Mouse (Mus musculus): Measurements from ENCODE around the gene Vsig2.

The Vsig2 gene

GRCm38 (mm10) chr9:37536851-37537250, 2.2 kb upstream of the Vsig2 start:
- DNase-seq (ENCODE audit: low spot score), result no peak

GRCm38 (mm10) chr9:37537658-37538250, 1.3 kb upstream of the Vsig2 start:
- DNase-seq (ENCODE audit: low spot score), result no peak

DNA sequence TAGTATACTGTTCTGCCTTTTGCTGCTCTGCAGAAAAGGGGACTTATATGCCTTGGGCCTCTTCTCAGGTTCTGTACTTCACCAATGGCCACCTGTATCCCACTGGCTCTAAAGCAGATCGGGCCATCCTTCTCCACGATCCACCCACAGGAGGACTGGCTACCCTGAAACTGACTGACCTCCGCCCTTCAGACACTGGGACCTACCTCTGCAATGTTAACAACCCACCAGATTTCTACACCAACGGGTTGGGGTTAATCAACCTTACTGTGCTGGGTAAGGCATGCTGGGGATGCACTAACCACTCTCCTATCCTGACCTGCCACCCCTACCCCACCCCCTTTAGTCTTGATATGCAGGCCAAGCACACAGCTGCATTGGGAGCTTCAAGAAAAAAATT, 1.2 kb downstream of the Vsig2 start:
- DNase-seq (ENCODE audit: low spot score), result no peak

- DNase-seq (ENCODE audit: low spot score), result no peak
Measured at GRCm38 (mm10) chr9:37540701-37541575, 1.9 kb downstream of the Vsig2 start.

DNA sequence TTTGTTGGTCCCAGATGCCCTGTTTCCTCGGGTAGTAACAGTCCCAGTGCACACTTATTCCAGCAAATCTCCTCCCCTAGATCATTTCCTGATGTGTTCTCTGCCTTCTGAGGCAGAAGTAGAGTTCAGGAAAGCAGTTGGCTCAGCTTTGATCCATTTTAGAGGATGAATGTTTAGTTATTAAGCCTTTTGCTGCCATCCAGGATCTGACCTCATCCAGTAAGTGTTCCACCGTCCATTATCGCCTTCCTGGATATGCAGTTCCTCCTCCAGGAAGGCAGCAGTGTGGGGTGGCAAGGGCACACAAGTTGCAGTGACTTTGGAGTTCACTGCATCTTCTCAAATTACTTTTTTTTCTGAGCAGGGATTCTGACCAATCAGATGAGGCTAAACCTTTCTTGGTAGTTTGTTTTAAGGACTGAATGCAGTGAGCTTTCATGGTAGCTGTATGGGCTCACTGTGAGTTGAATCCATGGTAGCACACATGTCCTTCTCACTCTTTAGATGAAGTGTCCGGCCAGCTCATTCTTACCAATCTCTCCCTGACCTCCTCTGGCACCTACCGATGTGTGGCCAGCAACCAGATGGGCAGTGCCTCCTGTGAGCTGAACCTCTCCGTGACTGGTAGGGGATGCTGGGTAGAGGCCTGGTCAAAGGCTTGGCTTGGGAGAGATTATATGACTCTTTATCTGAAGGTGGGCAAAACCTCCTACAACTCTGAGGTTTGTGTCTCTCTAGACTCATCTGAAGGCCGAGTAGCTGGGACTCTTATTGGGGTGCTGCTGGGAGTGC, 3.0 kb downstream of the Vsig2 start:
- DNase-seq (ENCODE audit: low spot score), result no peak

GRCm38 (mm10) chr9:37543869-37544440, 4.9 kb downstream of the Vsig2 start:
- DNase-seq (ENCODE audit: low spot score), result no peak

DNA sequence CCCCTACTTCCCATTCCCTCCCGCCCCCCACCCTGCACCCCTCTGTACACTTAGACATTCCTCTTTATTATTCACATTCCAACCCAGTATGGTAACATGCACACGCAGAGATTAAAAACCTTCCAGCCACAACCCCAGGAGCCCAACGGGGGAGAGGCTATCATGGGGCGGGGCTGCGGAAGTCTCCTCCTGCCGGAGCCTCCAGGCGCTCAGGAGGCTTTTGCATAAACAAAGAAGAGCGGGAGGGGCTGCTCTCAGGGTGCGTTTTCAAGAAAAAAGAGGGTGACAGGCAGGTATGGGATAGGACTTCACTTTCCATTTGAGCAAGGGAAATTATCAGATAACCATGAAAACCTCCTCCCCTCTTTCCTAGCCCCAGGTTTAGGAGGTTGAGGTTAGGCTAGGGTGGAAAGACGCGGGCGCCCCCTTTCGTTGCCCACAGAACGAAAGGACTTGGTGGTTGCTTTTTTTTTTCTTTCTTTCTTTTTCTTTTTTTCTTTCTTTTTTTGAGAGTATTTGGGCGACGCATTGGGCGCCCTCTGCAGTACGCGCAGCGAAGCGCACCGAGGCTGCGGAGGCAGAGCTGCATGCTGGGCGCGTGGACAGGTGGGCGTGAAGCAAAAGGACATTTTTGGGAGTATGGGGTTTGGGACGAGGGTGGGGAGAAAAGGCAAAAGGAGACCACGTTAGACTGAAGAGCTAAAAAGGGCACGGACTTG, 5.6 kb downstream of the Vsig2 start:
- DNase-seq (ENCODE audit: low spot score), result peak; percentile 41

- no peak for DNase-seq (ENCODE audit: low spot score)
Measured at GRCm38 (mm10) chr9:37545166-37545610, 6.1 kb downstream of the Vsig2 start.

DNA sequence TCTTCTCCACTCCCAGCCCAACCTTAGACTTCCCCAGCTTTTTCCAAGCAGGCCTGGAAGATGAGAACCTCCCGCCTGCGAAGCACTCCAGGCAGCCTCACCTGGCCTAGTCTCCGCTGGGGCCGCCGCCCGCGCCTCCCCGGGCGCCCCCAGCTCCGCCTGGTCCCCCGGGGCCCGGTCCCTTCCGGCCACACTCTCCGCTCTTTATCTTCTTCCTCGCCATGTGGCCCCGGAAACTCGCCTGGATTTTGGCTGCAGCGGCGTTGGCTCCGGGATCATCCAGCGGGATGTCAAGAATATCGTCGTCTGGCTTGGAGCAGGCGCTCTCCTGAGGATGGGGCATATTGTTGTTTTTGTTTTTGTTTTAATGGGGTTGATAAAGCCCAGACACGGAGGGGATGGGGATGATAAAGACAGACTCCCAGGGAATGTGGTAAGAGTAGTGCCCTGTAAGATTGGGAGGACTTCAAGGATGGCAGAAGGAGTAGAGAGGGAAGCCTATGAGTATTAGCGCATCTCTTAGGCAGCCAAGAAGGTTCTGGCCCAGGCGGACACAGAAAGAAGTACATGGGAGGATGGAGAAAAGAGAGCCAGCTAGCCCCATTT, 6.9 kb downstream of the Vsig2 start:
- DNase-seq (ENCODE audit: low spot score), result no peak

GRCm38 (mm10) chr9:37546889-37547288, 7.8 kb downstream of the Vsig2 start:
- no peak for DNase-seq (ENCODE audit: low spot score)

- DNase-seq (ENCODE audit: low spot score), result no peak
Measured at GRCm38 (mm10) chr9:37550435-37550834, 11.4 kb downstream of the Vsig2 start.

DNA sequence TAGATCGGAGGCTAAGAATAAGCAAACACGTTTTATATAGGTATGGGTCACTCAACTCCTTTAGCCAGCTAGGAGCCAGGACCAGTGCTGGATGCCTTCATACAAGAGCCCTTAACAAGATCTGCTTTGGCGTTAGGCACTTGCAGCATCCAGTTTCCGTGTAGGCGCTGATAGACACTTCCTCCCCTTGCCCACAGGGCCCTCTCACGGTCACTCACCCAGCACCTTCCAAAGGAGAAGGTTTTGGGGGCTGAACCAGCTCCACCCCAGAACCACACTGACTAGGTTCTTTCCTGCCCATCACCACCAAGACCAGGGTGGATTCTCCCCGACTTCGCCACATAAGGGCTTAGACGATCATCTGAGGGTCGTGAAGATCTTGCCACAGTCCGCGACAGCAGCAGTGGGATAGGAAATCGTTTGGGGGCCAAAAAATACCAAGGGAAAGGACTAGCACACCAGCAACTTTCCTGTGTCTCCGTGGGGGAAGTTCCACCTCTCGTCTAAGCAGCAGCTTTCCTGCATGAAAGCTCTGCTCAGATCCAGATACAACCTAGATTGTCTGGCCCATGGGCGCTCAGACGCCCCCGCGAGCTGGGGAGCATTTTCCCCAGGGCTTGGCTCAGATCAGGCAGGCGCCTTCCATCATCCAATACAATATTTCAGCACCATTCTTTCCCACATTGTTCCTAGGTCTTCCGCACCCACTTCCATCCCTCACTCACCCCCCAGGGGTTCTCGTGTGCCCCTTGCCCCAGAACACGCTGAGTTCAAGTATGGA, 12.9 kb downstream of the Vsig2 start:
- DNase-seq (ENCODE audit: low spot score), result no peak

GRCm38 (mm10) chr9:37552536-37553293, 13.7 kb downstream of the Vsig2 start, which contains the start of gene Nrgn:
Gene Nrgn, minus strand, starts transcription at chr9:37552904.
- peak; percentile 80 for DNase-seq (ENCODE audit: low spot score)

GRCm38 (mm10) chr9:37554279-37554678, 15.2 kb downstream of the Vsig2 start:
- DNase-seq (ENCODE audit: low spot score), result no peak

DNA sequence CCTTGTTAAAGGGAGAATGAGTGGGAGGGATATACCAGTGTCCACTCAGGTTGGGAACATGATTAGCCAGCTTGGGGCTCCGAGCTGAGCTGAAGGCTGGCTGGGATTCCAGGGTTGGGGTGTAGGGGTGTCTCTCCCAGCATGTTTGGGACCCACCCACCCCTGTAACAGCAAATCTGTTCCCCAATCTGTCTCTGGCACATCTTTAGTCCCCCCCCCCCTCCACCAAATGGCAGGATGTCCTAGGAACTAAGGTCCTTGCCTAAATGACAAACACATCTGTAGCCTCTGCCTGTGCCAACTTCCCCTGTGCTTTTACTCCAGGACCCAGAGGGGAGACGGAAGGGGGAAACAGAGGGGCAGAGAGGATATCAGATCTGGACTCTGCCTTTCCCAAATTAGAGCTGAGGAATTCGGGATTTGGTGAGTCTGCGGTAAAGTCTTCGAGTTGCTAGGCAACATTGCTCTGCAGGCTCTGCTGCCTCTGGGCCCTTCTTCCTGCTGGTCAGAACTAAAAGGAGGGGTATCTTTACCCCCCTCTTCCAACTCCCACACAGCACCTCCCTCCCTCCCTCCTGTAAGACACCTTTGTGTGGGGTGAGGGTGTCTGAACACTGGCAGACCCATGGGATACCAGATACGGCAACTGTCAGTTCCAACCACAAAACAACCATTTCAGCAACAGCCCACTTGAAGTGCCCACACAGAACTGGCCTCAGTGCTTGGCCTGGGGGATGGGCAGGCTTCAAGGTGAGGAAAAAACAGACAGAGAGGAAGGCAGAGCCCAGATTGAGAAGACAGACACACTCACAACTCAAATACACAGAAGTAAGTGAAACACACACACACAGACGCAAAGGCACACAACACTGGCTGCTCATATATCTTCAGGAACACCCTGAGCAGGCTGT, 16.0 kb downstream of the Vsig2 start, which contains the start of gene Siae:
Gene Siae, plus strand, starts transcription at position 861 of the 911 bp plus-strand sequence.
- DNase-seq (ENCODE audit: low spot score), result no peak

- no peak for DNase-seq (ENCODE audit: low spot score)
Measured at GRCm38 (mm10) chr9:37556366-37556765, 17.3 kb downstream of the Vsig2 start.

- DNase-seq (ENCODE audit: low spot score), result no peak
Measured at GRCm38 (mm10) chr9:37560617-37561016, 21.6 kb downstream of the Vsig2 start.

DNA sequence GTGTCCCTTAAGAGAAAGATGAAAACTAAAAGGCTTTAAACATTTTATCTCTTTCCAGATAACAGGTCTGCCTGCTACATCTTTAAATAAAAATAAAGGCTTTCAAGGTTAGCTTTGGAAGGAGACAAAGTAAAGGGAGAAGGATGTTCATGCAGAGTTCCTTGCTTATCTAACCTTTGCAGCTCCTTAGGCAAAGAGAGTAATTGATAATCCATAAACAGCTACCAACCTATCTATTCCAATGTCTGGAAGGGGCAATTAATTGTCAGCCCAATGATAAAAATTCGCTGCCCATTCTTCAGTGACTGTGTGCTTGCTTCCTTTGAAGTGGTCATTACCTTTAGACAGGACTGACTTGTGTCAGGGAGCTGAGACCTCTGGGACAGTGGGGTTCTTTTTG, 24.8 kb downstream of the Vsig2 start:
- DNase-seq (ENCODE audit: low spot score), result no peak
